Mouse (Mus musculus) layer of hippocampus, adult 11-12 months (tissue): ENCODE measurements at regions not wholly inside any gene's neighbourhood (a gene's known extent, or its start where the extent isn't known, plus 50 kb on each side); places are given as distances from the start of the nearest gene placed in this dataset.

Experiments used
- DNase-seq: peaks from one replicate; pipeline ENCODE4 v3.0.0; 2022; ENCODE audit warnings: low spot score

GRCm38 (mm10) chr9:101649816-101650215 is 211.8 kb upstream of the 9630041A04Rik start:
- DNase-seq: no peak

GRCm38 (mm10) chr9:101641524-101641923 is 220.1 kb upstream of the 9630041A04Rik start:
- no peak for DNase-seq

GRCm38 (mm10) chr9:101640598-101640997 is 221.0 kb upstream of the 9630041A04Rik start:
- no peak for DNase-seq

DNA sequence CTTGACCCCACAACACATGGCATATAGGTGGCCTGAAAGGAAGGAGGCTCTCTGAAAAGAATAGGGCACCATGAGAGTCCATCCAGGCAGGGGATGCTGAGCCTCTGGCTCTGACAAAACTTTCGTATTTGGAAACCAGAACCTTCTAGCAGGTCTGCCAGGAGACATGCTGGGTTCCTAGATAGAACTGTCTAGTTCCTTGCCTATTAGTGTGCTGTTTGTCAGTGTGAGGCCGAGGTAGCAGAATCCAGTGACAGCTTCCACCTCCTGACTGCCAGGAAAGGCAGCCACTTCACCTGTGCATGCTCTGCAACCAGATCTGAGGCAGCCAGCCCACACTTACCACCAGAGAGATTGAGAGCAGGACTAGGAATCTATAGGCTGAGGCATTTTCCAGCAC is 245.4 kb upstream of the 9630041A04Rik start:
- no peak for DNase-seq

GRCm38 (mm10) chr9:101615176-101615575 is 246.5 kb upstream of the 9630041A04Rik start:
- no peak for DNase-seq

GRCm38 (mm10) chr9:101613933-101614332 is 247.7 kb upstream of the 9630041A04Rik start:
- no peak for DNase-seq

DNA sequence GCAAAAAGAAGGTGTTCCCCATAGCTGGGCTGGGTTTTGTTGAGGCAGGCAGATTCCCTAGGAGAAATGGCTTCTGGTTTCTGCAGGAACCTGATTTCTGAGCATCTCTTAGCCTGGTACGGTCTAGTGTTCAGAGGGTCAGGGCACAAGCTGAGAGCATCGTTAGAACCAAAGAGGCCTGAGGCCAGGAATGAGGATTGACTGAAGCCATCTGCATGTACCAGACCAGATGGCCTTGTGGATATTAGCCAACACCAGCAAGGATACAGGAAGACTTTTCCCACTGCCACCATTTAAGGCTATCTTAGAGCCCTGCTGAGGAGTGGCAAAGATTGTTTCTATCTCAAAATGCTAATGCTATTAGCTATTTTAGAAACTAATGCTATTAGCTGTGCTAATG is 248.2 kb upstream of the 9630041A04Rik start:
- no peak for DNase-seq

DNA sequence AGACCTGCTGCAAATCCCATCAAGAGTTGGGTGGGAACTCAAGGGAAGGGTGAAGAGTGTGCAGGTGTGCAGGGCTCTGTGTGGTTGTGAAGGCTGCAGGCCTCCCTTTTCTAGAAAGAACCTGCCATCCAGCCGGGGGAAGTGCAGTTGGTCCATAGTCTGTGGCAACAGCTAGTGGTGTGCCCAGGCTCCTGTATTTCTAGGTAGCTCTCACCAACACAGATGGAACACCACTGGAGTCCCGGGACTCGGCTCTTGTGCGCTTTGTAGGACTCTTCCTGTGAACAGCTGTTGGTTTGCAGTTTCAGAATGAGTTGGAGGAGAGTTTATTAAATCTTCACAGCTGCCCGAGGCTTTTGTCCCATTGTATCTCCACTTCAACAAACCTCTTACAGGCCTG is 248.7 kb upstream of the 9630041A04Rik start:
- DNase-seq: no peak

GRCm38 (mm10) chr9:101612571-101612970 is 249.1 kb upstream of the 9630041A04Rik start:
- no peak for DNase-seq

DNA sequence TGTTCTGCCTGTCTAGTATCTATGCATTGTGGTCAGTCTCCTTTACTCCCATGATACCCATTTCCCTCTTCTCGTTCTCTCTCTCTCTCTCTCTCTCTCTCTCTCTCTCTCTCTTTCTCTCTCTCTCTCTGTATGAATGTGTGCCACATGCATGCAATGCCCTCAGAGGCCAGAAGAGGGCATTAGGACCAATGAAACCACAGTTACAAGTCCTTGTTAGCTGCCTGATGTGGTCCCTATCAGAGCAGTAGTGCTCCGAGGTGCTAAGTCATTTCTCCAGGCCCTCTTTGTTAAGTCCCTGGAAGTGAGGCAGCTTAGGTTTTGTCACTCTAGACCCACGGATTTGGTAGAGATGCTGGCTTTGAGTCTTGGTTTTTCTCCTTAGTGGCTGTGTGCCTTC is 250.2 kb upstream of the 9630041A04Rik start:
- no peak for DNase-seq

DNA sequence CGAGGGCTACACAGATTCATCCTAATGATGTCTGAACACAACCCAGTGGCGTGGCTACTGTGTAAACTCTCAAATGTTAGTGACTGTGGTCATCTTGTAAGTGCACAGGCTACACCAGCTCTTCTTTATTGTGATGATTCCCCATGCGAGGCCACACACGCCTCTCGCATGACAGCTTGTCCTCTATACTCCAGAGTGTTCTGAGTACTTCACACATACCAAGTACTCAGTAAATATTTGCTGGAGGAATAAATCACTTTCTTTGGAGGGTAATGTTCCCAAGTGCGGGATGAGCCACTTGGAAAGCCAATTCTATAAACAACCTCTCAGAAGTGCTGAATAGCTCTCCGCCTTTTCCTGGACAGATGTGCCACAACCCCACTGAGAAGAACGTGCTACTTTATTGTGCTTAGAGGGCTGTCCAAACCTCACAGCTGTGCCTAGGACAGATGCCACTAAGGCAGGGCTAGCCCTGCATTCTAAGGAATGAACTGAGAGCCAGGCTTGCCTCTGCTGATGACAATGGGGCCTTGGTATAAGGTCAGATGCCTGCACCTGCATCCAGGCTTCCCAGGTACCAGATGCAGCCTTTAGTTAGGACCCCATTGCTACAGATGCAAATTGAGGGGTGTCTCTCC is 250.7 kb upstream of the 9630041A04Rik start:
- no peak for DNase-seq

- DNase-seq: no peak
Measured at GRCm38 (mm10) chr9:101610338-101610737, 251.3 kb upstream of the 9630041A04Rik start.

DNA sequence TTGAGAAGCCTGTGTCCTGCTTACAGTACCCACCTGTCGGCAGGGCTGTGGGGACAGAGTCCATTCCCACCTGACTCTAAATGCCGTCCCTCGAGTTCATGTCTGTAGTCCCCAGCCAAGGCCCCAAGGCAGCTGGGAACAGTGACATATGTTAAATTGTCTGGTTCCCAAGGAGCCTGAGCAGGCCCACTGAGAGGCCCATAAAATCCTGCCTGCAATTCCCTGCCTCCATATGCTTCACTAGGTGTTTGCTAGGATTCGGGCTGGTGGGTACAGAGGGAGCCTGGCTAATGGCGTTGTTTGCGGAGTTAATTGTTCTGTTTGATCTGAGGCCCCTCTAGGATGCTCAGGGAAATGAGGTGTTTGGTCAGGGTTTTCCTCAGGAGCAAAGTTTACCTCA is 258.8 kb upstream of the 9630041A04Rik start:
- no peak for DNase-seq

DNA sequence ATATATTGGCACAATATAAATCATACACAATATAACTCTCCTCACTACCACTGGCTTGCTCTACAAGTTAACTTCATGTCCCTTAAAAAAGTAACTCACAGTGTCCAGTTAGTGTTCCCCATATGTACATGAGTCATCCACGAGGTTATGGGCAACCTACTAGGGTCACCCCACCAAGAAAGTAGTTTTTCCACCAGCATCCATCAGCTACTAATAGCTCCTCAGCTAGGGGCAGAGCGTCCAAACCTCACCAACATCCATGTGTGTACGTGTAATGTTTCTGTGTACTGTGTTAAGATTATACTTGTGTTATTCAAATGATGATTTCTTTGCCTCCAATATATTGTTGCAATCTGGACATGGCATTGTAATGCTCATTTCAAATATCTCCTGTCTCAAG is 264.7 kb upstream of the 9630041A04Rik start:
- DNase-seq: no peak

DNA sequence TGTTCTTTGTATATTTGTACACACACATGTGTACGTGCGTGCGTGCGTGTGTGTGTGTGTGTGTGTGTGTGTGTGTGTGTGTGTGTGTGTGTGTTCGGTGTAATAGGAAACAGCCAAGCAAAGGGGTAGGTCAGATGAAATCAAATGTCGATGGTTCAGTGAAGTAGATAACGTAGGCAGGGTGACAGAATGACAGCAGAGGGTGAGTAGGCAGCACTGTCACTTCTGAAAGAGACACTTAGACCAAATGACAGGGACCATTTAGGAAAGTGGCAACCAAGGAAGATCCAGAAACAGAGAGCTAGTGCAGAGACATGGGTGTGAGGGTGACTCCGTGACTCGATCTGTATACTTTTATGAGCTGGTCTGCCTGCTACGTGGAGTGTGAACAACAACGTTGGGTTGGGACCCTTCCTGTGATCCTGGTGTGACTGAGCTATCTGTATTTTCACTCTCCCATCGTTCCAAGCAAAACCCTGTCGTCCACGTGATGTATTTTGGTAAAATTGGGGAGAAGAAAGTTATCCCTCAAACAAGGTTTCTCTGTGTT is 266.5 kb upstream of the 9630041A04Rik start:
- peak; percentile 25 for DNase-seq

DNA sequence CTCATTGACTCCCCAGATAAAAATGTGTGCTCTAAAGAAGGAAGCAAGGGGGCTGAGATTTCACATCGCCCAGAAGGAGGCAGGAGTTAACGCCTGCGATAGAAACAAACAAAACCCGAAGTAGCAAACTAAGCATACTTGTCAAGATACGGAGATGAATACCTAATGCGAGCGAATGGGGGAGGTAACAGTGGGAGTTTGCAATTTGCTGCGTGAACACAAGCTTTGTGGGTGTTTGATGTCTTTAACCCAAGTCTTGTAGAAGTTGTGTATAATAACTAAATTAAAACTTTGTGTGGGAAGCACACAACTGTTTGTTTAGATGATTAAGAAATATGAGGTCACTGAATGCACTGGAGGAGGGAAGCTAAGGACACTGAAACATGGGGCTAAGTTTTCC is 269.0 kb upstream of the 9630041A04Rik start:
- peak; percentile 21 for DNase-seq

- no peak for DNase-seq
Measured at GRCm38 (mm10) chr9:101591681-101592080, 270.0 kb upstream of the 9630041A04Rik start.

DNA sequence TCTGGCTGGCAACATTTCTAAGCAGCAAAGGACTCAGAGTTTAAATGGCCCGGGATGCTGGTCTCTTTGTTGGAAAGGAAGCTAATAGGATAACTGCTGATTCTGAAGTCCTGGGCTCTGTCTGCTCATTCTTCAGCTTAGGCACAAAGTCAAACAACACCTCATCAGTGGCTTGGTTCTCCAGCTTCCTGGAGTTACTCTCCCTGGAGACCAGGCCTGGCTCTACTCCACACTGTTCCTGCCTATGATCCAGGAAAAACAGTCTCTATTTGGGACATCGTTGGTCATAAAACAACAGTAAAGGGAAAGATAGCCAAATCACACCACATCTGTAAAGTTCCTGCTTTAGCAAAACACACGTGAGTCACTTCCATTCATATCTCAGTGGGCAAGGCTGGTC is 271.3 kb upstream of the 9630041A04Rik start:
- no peak for DNase-seq

GRCm38 (mm10) chr9:101581064-101581463 is 280.6 kb upstream of the 9630041A04Rik start:
- DNase-seq: no peak

DNA sequence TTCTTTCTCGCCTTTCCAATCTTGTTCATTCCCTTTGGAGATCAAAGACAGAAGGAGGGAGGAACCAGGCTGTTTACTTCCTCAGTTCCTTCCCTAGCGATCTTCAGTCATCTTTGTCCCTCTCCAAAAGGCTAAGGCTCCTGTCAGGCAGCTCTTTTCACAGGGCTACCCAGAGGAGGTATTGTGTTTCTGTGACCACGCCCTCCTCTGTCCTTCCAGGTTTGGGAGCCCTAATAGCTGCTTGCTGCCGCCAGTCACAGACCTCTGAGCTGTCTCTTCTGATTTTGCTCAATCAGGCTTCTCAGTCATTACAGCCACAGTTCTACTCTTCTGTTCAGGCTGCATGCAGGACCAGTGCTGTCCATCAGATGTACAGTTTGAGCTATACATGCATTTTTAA is 290.9 kb upstream of the 9630041A04Rik start:
- DNase-seq: no peak

DNA sequence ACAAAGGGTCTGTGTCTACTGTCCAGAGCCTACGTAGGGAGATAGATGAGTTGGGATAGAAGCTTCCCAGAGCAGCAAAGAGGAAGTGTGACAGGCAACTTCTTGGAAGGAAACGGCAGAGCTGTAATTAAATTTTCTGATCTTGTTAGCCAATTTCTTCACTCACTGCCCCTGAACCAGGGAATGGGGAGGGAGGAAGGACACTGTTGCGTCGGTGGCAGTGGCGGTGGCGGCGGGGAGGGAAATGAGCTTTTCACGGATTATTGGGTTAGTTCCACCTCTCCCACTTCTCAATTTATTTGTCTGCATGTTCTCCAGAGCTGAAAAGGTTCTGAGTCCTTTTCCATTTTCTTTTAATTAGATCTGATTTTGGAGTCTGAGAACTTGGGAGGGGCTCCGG is 298.4 kb upstream of the 9630041A04Rik start:
- DNase-seq: no peak

- no peak for DNase-seq
Measured at GRCm38 (mm10) chr9:101559366-101559765, 302.3 kb upstream of the 9630041A04Rik start.

DNA sequence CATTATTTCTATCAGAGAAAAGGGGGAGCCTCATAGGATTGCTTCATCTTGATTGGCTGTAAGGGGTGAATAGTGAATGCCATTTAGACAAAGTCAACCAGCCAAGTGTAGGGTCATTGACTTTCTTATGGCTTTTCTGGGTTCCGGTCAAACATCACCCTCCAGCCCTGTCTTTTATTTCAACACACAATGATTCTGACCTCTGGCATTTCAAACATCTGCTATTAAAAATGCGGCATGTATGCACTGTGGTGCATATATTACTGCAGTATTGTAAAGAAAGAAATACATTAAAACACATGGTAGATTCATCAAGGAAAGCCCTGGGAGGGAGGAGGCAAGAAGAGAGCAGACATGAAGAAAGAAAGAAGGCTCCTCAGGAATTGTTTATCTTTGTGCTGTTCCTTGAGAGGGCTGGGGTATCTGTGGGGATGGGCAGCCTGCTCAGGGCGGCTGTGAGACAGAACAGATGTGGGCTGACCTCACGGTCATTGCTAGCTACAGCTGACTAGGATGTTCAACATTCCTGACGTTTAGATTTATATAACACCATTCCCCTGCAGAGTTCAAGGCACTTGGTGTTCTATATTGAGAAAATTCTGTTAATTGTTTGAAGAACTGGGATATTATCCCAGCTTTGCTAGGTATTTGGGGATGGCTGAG is 303.5 kb upstream of the Ppp2r3a start:
- DNase-seq: no peak

DNA sequence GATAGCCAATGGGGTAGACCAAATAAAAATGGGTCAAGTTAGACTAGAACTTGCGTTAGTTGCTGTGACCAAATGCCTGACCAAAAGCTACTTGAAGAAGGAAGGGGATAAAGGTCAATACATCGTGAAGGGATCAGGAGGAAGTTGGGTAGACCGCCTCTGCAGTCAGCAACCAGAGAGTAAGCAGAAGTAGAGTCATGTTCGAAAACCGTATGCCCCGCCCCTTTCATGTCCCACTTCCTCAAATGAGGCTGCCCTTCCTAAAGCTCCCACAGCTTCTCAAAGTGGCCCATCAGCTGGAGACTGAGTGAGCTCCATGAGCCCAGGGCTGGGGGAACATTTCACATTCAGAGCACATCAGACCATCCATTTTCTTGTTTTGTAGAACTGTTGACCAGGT is 301.2 kb upstream of the Ppp2r3a start:
- DNase-seq: no peak
